Mouse (Mus musculus): ENCODE data around the gene Syn2.

Gene Syn2

DNA sequence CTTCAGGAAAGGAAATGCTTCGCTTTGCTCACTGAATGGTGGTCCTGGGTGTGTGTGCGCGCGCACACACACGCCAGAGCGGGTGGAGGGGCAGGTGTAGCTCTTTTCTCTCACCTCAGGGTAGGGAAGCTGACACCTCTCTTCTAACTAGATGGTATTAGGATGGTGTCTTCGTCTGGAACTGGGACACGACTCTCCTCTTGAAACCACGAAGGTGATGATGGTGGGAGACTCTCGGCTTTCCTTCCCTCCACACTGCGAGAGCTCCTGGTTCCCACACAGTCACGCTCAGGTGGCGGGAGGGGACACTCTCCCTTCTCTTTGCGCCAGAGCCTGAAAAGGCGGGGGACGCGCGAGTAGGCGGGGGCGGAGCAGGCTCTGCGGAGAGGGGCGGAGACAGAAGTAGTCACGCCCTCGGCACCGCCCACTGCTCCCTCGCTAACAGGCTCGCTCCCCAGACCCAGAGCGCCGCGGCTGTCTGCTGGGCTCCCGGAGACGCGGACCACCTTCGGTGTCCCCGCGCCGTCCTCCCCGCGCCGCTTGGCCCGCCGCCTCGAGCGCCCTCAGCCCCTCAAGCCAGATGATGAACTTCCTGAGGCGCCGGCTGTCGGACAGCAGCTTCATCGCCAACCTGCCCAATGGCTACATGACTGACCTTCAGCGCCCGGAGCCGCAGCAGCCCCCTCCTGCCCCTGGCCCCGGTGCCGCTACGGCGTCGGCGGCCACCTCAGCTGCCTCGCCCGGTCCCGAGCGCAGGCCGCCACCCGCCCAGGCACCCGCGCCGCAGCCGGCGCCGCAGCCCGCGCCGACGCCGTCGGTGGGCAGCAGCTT is at the start of gene Syn2:
TSS of gene Syn2 (plus strand) at position 402 of the 831 bp plus-strand sequence.
- peak; percentile 18 for DNase-seq (ENCODE audit: low read depth, low spot score)

DNA sequence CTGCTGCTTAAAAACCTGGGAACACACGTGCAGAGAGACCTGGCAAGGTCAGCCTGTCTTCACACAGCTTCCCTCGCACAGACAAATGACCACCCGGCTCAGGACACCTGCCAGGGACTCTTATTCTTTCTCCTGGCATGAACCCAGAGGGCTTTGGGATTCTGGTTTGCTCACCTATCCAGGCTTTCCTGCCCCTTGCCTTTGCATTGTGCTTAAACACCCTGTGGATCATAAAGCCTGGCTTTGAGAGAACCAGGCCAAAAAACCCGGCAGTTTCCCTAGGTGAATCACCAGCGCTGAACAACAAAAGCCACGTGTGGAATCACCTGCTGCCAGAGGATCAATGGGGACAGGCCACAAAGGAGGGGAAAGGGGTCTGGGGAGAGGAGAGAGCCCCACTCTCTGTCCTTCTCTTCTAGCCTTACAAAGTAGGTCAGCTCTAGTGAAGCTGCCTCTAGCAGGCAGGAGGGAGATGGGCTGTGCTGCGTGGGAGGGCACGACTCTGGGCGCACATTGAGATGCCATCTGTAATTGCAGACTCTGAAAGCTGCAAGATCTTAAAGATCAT is 49.3 kb upstream of the Syn2 start:
- DNase-seq (ENCODE audit: low read depth, low spot score) = no peak

DNA sequence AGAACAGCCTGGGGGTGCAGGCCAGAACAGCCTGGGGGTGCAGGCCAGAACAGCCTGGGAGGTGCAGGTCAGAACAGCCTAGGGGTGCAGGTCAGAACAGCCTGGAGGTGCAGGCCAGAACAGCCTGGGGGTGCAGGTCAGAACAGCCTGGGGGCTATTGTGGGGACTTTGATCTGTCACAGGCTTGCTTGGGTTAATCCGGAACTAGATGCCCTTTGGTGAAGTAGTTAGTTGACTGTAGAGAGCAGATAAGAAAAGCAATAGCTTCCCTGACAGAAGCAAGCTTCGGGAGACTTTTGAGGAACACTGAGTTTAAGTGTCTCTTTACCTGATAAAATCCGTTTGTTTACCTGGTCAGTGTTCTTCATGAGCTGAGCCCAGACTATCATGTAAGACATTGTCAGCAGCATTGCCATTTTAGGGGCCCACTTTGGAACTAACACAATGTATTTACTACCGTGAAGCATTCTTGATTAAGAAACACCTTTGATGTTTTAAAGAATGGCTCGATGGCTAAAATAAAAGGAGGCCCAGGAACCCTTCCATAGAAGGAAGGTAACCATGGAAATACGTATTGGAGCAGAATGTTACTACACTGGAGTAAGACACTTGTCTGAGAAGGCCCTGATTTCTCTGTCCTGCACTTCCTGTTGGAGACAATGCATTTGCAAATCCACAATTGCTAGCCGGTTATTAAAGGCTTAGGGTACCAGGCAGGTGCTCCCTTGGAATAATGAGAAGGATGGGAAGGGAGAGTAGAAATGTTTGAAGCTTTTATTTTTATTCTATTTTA is 46.2 kb upstream of the Syn2 start:
- DNase-seq (ENCODE audit: low read depth, low spot score) = no peak

DNA sequence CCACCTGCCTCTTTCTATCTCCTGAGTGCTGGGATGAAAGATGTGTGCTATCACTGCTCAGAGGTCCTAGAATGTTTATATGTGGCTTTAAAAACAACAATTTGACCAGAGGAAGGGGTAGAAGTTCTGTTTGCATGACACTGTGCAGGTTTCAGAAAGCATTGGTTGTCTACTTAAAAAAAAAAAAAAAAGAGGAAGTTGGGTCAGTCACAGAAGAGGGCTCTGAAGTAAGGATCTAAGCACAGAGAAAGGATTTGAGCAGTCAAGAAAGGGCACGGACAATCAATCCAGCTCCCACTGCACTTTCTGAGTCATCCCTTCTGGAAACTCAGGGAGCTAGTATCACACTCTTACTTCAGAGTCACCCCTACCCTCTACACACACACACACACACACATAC is 43.0 kb upstream of the Syn2 start:
- no peak for DNase-seq (ENCODE audit: low read depth, low spot score)

DNA sequence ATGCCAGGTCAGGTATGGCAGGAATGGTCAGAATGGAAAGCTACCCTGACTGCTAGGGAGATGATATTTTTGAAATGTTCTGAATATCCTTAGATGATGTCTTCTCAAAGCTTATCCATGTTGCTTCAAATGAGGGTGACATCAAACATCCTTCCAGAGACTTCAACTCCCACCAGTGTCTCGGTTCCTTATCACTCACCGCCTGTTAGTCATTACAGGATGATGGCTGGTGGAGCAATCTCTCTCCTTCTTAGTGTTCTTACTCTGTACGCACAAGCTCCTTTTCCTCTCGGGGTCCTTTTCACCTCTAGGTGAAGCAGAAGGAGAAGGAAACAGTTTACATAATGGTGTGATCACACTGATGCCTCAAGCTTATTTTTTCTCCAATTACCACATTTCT is 32.2 kb upstream of the Syn2 start:
- no peak for DNase-seq (ENCODE audit: low read depth, low spot score)

DNA sequence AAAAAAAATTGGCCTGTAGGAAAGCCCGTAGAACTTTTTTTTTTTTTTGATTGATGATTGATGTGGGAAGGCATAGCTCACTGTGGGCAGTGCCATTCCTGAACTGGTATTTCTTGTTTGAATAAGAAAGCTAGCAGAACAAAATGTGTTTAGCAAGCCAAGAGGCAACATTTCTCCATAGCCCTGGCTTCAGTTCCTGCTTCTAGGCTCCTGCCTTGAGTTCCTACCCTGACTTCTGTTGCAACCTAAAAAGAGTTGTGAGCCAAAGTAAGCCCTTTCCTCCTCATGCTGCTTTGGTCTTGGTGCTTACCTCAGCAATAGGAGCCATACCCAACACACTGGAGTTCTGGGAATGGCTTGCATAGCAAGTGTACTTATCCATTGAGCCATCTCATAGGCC is 23.3 kb upstream of the Syn2 start:
- DNase-seq (ENCODE audit: low read depth, low spot score) = no peak

DNA sequence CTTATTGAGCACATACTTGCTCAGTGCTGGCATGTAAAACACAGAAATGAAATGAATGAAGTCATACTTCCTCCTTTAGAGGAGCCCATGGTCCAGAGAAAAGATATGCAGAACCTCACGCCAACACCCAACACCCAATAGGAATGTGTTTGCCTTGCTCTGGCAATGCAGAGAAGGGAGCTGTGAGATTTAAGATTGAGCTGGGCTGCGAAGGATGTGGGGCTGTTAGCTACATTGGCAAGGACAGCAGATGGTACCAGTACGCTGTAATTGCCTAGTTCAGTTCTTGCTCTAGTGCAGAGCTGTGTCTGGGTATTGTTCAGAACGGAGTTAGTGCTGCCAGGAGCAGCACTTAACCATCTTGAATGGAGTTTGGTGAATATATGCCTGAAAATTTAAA is 12.5 kb upstream of the Syn2 start:
- DNase-seq (ENCODE audit: low read depth, low spot score) = no peak

DNA sequence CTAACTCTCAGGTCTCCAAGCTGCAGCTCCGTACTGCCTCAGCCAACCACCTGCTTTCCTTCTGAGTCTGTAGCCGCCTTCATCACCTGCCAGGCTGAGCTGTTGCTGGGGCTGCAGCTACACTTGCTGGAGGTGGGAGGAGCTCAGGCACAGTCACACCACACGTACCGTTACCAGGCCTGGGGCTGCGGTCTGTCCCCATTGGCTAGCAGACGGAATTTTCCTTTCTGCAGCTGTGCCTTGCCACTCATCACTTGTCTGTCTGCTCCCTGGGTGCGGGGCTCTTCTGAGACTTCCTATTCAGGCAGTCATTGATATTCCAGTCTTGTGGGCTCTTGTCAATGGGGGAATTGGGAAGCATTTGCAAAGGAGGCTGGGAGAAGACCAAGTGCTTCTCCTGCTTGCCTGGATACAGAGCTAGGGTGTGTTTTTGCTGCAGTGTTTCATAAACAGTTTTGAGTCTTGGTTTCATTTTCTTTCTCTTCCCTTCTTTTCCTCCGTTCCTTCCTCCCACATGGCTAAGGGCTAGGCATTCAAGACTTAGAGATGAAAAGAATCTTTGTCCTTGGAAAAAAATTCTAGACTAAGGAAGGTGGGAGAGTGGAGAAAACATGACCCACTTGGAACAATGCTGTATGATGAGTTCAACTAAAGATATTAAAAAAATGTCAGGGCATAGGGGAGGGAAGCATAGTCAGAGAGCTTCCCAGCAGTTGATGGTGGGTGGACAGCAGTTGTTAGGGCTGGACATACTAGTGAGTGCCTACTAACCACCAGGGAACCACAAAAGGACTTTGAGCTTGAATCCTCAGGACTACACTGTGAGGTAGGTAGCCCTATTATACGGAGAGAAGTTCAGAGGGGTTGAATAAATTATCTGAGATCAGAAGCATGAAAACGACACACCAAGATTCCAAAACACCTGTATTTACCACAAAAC is 11.2 kb upstream of the Syn2 start:
- DNase-seq (ENCODE audit: low read depth, low spot score) = peak; percentile 15

DNA sequence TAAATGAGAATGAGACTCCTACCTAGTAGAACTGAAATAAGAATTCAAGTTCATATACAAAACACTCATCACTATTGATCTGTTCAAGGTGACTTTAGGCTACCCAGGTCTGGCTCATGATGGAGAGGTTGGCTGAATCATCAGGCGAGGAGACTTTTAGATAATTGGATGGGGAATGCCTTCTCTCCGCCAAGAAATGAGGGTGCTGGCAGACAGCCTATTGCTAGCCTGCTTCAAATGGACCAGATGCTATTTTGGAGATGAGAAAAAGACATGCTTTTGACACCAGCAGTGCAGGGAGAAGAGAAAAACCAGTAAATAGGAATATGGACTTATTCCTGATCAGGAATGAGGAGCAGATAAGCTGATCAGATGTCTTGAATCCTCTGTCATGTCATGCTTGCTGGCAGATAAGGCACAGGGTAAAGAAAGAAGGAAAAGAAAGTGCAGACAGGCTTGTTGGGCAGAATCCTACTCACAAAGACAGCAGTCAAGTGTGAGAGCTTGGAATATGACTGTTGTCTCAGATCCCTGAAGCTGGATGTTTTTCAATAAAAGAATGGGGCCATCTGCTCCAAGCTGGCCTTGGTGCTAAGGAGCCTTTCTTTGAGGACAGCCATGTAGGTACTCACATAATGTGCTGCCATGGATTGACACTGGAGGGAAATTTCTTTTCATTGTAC is 9.9 kb upstream of the Syn2 start:
- peak; percentile 5 for DNase-seq (ENCODE audit: low read depth, low spot score)

DNA sequence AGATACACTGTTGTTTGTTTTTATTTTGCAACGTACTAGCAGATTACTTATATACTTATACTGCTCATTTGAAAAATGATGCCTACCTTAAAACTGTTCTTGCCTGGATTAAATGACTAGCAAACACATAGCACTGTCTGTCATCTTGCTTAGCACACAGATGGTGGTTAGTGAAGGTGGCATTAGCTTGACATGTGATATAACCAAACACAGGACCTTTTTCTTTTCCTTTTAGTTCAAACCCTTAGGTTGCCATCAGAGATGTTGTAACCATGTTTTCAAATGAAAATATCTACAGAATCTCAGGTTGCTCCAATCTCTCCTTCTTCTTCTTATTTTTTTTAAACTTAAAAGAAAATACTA is 9.4 kb upstream of the Syn2 start:
- no peak for DNase-seq (ENCODE audit: low read depth, low spot score)

DNA sequence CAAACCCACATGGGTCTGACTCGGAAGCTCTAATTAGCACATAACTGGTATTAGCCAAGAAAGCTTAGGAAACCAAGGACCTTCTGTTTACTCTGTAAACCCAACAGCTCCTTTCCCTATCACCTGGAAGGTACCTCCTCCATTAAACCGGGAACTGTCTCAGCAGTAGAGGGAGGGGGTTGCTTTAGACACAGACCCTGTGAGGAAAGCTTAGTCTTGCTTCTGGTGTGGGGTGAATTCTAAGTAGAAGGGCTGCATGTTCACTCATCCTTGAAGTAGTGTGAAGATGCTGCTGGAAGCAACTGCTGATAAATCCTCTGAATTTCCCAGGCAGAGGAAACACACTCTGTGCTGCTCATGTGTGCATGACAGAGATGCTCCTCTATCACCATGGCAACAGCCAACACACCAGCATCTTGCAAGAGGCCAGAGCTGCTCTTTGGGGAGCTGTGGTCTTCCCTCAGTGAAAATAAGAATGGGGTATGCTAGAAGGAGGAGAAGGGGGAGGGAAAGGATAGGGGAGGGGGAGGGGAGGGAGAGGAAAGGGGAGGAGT is 8.4 kb upstream of the Syn2 start:
- no peak for DNase-seq (ENCODE audit: low read depth, low spot score)

DNA sequence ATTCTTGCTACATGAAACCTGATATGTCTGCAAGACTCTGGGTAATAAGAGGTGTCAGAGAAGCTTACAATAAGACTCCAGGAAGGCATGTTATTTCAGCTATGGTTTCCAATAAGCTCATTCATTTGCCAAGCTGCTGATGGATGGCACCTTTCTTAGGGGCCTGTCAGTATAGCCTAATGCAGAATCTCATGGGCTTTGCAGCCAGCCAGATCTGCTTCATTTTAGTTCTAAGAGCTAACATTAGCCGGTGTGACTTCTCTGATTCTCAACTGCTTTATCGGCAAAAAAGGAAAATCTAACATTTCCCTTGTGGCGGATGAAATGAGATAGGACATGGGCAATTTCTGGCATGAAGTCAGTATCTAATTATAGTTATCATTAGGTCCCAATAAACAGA is 7.9 kb upstream of the Syn2 start:
- no peak for DNase-seq (ENCODE audit: low read depth, low spot score)

DNA sequence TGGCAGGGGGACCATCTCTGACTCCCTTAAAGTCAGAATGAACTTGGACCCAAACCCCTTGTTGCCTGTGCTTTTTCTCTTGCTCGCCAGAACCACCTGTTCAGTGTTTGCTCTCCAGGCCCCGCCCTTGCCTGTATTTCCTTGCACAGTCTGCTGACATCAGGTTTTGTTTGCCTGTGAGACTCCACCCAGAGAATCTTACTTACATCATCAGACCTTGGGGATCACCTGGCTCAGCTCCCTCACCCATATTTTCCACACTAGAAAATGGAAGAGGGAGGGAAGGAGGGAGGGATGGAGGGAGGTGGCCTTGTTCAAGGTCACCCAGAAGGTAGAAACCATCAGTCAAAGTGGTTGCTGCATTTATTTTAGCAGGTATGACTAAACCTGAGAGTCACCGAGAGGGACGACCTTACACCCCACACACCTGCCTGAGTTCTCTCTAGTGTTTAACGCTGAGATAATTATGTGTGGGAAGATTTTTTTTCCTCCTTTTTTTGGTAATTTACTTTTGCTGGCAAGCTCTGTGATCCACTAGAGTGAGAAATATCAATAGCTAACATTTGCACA is 7.4 kb upstream of the Syn2 start:
- no peak for DNase-seq (ENCODE audit: low read depth, low spot score)

DNA sequence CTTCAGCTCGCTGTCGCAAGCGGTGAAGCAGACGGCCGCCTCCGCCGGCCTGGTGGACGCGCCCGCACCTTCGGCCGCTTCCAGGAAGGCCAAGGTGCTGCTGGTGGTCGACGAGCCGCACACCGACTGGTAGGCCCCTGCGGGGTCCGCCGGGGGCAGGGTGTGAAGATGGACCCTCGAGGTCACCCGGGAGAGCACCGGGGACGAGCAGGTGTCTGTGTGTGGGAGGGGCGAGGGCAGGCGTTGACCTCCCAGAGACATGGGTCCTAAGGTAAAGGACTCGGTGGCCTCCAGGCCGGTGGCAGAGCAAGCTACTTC is 589 bp downstream of the Syn2 start:
- DNase-seq (ENCODE audit: low read depth, low spot score) = no peak

DNA sequence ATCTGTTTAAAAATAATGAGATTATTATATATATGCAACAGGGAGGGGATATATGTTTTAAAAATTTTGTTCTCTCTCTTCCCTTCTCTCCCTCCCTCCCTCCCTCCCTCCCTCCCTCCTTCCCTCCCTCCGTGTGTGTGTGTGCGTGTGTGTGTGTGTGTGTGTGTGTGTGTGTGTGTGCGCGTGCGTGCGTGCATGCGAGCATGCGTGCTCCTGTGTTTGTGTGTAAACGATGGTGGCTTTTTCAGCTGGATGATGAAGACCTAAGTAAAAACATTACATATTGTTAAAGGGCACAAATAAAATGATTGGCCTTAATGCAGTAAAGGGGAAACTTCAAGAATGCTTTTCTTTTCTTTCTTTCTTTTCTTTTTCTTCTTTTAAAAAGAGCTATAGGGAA is 1.5 kb downstream of the Syn2 start:
- DNase-seq (ENCODE audit: low read depth, low spot score) = no peak

DNA sequence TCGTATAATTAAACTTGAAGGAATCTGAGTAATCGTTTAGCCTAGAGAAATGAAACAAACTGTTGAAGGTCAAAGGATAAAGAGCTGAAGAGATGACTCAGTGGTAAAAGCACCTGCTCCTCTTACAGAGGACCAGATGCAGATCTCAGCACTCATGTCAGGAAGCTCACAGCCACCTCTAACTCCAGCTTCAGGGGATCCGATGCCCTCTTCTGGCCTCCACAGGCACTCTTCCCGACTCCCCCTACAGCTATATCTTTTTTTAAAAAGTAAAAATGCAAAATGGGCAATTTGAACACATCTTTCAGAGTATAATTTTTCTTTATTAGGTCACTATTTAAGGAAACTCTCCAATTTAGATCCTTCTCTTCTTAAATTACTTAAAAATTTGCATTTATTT is 6.7 kb downstream of the Syn2 start:
- no peak for DNase-seq (ENCODE audit: low read depth, low spot score)

DNA sequence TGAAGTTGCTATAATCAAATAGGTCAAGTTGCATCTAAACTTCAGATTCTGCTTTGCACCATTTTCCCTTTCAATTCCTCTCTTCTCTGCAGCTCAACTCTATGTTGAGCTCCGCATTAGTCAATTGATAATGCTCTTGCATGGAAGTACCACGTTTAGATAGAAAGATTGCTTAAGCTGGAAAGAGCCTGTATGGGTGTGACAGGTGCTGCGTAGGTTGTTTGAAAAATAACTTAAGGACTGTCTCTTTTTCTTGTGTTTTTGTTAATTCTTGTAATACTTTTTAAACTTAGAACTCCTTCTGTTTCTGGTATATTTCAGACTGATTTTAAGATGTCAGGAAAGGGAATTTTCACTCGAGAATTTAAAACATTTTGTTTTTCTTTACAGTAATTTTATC is 26.5 kb downstream of the Syn2 start:
- DNase-seq (ENCODE audit: low read depth, low spot score) = no peak

DNA sequence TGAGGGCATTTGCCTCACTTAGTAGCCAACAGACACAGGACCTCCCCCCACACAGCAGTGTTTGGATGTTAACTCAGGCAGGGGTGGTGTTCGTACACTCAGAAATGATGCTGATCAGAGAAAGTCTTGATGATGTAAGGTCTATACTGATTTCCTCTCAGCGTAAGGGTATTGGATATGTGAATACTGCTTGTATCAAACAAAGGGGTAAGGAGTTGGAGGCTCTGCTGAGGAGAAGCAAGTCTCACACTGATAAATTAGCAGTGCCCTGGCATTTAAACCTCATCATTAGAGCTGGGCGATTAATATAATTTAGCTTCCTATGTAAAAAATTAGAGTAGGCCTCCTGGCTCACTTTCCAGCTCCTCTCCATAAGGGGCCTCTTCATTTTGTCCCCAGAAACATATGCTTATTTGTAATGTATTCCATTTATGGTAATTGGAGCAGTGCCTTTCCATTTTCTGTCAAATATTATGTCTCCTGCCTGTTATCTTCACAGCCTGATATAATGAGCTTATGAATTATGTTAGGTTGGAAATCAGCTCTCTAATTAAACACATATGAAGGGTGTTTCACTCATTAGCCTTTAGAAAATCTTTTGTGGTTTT is 31.3 kb downstream of the Syn2 start:
- no peak for DNase-seq (ENCODE audit: low read depth, low spot score)

DNA sequence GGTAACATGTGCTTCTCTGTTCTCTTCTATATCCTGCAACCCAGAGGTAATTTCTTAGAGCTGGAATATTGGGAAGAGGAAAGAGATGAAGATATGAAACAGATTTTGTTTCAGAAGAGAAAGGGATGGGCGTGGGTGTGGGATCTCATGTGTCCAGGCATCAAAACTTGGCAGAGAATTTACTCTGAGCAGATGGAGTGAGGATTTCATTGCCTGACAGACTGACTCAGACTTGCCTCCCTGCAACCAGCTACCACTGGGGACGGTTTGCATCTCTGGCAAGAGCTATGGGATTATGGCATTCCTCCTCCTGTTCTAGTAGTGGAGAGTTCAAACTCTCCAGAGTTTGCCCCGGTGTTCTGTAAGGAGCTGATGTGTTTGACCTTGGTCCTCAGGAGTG is 34.2 kb downstream of the Syn2 start:
- DNase-seq (ENCODE audit: low read depth, low spot score) = peak; percentile 7

DNA sequence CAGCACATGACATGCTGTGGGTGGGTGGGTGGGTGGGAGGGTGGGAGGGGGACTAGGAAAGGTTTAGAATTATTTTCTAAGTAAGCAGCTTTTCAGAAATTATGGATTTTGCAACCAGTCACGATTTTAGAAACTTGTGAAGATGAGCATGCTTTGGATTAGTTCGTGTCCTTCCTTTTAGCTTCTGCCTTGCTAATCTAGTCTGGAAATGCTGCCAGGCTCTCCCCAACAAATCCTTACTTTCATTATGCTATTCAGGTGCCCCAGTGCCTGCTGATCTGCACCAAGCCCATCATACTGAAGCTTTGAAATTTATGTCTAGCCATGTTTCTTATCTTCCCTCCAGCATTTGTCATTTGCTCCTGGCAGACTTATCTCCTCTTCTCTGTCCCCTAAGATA is 34.8 kb downstream of the Syn2 start:
- DNase-seq (ENCODE audit: low read depth, low spot score) = no peak

Data from skeletal muscle tissue, adult 2 months (tissue).